In genomic region chr11:76343031-76343430, GRCm38 (mm10) we compare ENCODE assay signal across 15 mouse cellular contexts. TPM values are rescaled to one million over a fixed set of nuclear protein-coding genes. Genes with fewer than 3 reads are reported as not detected.
DNase-seq lines count a peak whose midpoint lies in the region; ATAC-seq and TF ChIP-seq lines count a peak whose summit lies in the region.
"Had no signal": no experiment of that assay in that cellular context is flagged by ENCODE, and none has a peak within 500 bp of the region (broad histone marks: within the 10 kb centered on the region; RNA-seq: fewer than 3 reads in every experiment).

No protein-coding gene starts in this region.

- WGBS in forebrain, embryonic 12.5 days, result 55% methylated on average over 9 of the region's 9 CpGs
- WGBS in forebrain, embryonic 16.5 days, result 40% methylated on average over 9 of the region's 9 CpGs
- WGBS in kidney, embryonic 15.5 days, result 52% methylated on average over 9 of the region's 9 CpGs
- WGBS in embryonic facial prominence, embryonic 13.5 days, result 20% methylated on average over 9 of the region's 9 CpGs

- H3K4me3 ChIP-seq in forebrain, embryonic 12.5 days (replicated peaks), result no peak overlapping the region
- H3K4me3 ChIP-seq in forebrain, embryonic 16.5 days (replicated peaks; ENCODE audit: low read length), result no peak overlapping the region
- no peak overlapping the region for H3K4me3 ChIP-seq in kidney, embryonic 15.5 days (replicated peaks)
- no peak overlapping the region for H3K4me3 ChIP-seq in embryonic facial prominence, embryonic 13.5 days
- no peak overlapping the region for H3K4me3 ChIP-seq in myocyte
- H3K4me3 ChIP-seq: liver, embryonic 15.5 days had no signal

- H3K27ac ChIP-seq in forebrain, embryonic 12.5 days, result peak overlapping the region; percentile 65; the same call in 1 of the 2 replicates
- no peak overlapping the region for H3K27ac ChIP-seq in forebrain, embryonic 16.5 days (ENCODE audit: low read length)
- peak overlapping the region; percentile 32; the same call in 1 of the 2 replicates for H3K27ac ChIP-seq in kidney, embryonic 15.5 days
- H3K27ac ChIP-seq in embryonic facial prominence, embryonic 13.5 days, result peak overlapping the region; percentile 94
- H3K27ac ChIP-seq: liver, embryonic 15.5 days had no signal

- no peak overlapping the region for H3K4me2 ChIP-seq in forebrain, embryonic 12.5 days
- no peak overlapping the region for H3K4me2 ChIP-seq in forebrain, embryonic 16.5 days (ENCODE audit: low read length)
- H3K4me2 ChIP-seq in kidney, embryonic 15.5 days, result no peak overlapping the region
- H3K4me2 ChIP-seq in embryonic facial prominence, embryonic 13.5 days, result peak overlapping the region; percentile 41
- H3K4me2 ChIP-seq in myocyte (ENCODE audit: low read depth), result peak overlapping the region; percentile 8
- H3K4me2 ChIP-seq: liver, embryonic 15.5 days had no signal

- no peak overlapping the region for H3ac ChIP-seq in myocyte (ENCODE audit: control insufficient read depth, insufficient read length)

- H3K9ac ChIP-seq in forebrain, embryonic 12.5 days, result no peak overlapping the region
- H3K9ac ChIP-seq in forebrain, embryonic 16.5 days (replicated peaks; ENCODE audit: low read depth, low read length), result no peak overlapping the region
- H3K9ac ChIP-seq in kidney, embryonic 15.5 days, result no peak overlapping the region
- H3K9ac ChIP-seq in embryonic facial prominence, embryonic 13.5 days, result peak overlapping the region; percentile 55; the same call in 1 of the 2 replicates
- H3K9ac ChIP-seq: liver, embryonic 15.5 days had no signal

- ATAC-seq in forebrain, embryonic 12.5 days (ENCODE audit: low FRiP score), result no peak
- ATAC-seq in forebrain, embryonic 16.5 days, result no peak
- no peak for ATAC-seq in kidney, embryonic 15.5 days (replicated peaks; ENCODE audit: low FRiP score)
- no peak for ATAC-seq in embryonic facial prominence, embryonic 13.5 days (ENCODE audit: insufficient number of reproducible peaks, insufficient read depth, low FRiP score, low TSS enrichment, low read depth)
- no peak for ATAC-seq in granulocyte monocyte progenitor cell, adult 5-6 weeks (replicated peaks; ENCODE audit: poor library complexity, severe bottlenecking)
- ATAC-seq: hindbrain, embryonic 16.5 days had no signal

- peaks cover 46% of the 10 kb centered on the region for H3K79me2 ChIP-seq in myocyte (ENCODE audit: control insufficient read depth, insufficient read depth)

- H3K27me3 ChIP-seq in forebrain, embryonic 12.5 days, result no peaks in the 10 kb centered on the region
- H3K27me3 ChIP-seq in forebrain, embryonic 16.5 days (replicated peaks; ENCODE audit: control insufficient read depth, insufficient read depth, low read length), result no peaks in the 10 kb centered on the region
- H3K27me3 ChIP-seq in kidney, embryonic 15.5 days, result no peaks in the 10 kb centered on the region
- no peaks in the 10 kb centered on the region for H3K27me3 ChIP-seq in embryonic facial prominence, embryonic 13.5 days
- H3K27me3 ChIP-seq in myocyte (ENCODE audit: control insufficient read depth, insufficient read depth, insufficient read length), result no peaks in the 10 kb centered on the region
- H3K27me3 ChIP-seq: liver, embryonic 15.5 days had no signal

- TF ChIP-seq POLR2A in myocyte (IDR thresholded peaks at IDR 0.05; ENCODE audit: insufficient read length, low read depth), result no peak

- no peaks in the 10 kb centered on the region for H3K36me3 ChIP-seq in forebrain, embryonic 12.5 days (replicated peaks)
- H3K36me3 ChIP-seq in forebrain, embryonic 16.5 days (ENCODE audit: control insufficient read depth, insufficient read depth), result no peaks in the 10 kb centered on the region
- no peaks in the 10 kb centered on the region for H3K36me3 ChIP-seq in kidney, embryonic 15.5 days
- 0 out of 2 replicates have a peak, but pooled peaks cover 3% of the 10 kb centered on the region for H3K36me3 ChIP-seq in embryonic facial prominence, embryonic 13.5 days
- H3K36me3 ChIP-seq in myocyte (ENCODE audit: control insufficient read depth, insufficient read depth), result no peaks in the 10 kb centered on the region
- H3K36me3 ChIP-seq: liver, embryonic 15.5 days had no signal

- DNase-seq in kidney, postnatal 14 days, result no peak
- no peak for DNase-seq in layer of hippocampus, postnatal 14 days (ENCODE audit: low spot score in 2 of 2)
- DNase-seq: cerebellum, adult 9-11 months; gastrocnemius, postnatal 36 days; kidney, postnatal 25 days; right cerebral cortex, adult 18-20 months; thymus, postnatal 25 days had no signal

- peaks cover 22% of the 10 kb centered on the region for H3K4me1 ChIP-seq in forebrain, embryonic 12.5 days
- H3K4me1 ChIP-seq in forebrain, embryonic 16.5 days (replicated peaks; ENCODE audit: control insufficient read depth, insufficient read depth, low read length), result peaks cover 17% of the 10 kb centered on the region
- H3K4me1 ChIP-seq in kidney, embryonic 15.5 days, result peaks cover 54% of the 10 kb centered on the region
- H3K4me1 ChIP-seq in embryonic facial prominence, embryonic 13.5 days, result peaks cover 65% of the 10 kb centered on the region
- H3K4me1 ChIP-seq: liver, embryonic 15.5 days had no signal

- H3K9me3 ChIP-seq in forebrain, embryonic 12.5 days, result no peaks in the 10 kb centered on the region
- no peaks in the 10 kb centered on the region for H3K9me3 ChIP-seq in forebrain, embryonic 16.5 days (ENCODE audit: control insufficient read depth, low read length)
- no peaks in the 10 kb centered on the region for H3K9me3 ChIP-seq in kidney, embryonic 15.5 days (replicated peaks)
- no peaks in the 10 kb centered on the region for H3K9me3 ChIP-seq in embryonic facial prominence, embryonic 13.5 days
- H3K9me3 ChIP-seq: liver, embryonic 15.5 days had no signal

TF ChIP-seq in myocyte, 11 proteins besides CTCF, POLR2A, EP300 and RAD21:
- TF ChIP-seq CEBPB (IDR thresholded peaks at IDR 0.05; ENCODE audit: insufficient read depth, poor library complexity, severe bottlenecking) (no peak), REST (IDR thresholded peaks at IDR 0.05; ENCODE audit: insufficient read depth, insufficient read length) (no peak), MYOD1 (IDR thresholded peaks at IDR 0.05; ENCODE audit: control insufficient read depth in 1 of 3, insufficient read length in 2 of 3, low read depth in 2 of 3) (no peak), TCF12 (IDR thresholded peaks at IDR 0.05; ENCODE audit: insufficient read depth, poor library complexity, severe bottlenecking) (no peak), TCF3 (IDR thresholded peaks at IDR 0.05; ENCODE audit: insufficient read length, low read depth) (no peak), POLR2AphosphoS2 (IDR thresholded peaks at IDR 0.05; ENCODE audit: insufficient read length, low read depth) (no peak), MYOG (IDR thresholded peaks at IDR 0.05; ENCODE audit: control insufficient read depth in 1 of 3, insufficient read depth in 1 of 3, insufficient read length in 2 of 3, low read depth in 2 of 3) (no peak), MAX (IDR thresholded peaks at IDR 0.05; ENCODE audit: low read depth) (no peak), E2F4 (IDR thresholded peaks at IDR 0.05; ENCODE audit: insufficient read depth) (no peak), USF1 (IDR thresholded peaks at IDR 0.05; ENCODE audit: low read depth) (no peak), SRF (IDR thresholded peaks at IDR 0.05; ENCODE audit: control insufficient read depth, insufficient read length, low read depth) (no peak)

RNA-seq across cellular contexts. Expression of gene Nxn, which starts 55.9 kb away (rescaled TPM):
- 48.4 and 58.6 TPM in 2 replicates for polyA plus RNA-seq in forebrain, embryonic 12.5 days (2016; fragmentation: Nextera tagmentation; extraction: Ambion mirVana)
- polyA plus RNA-seq in forebrain, embryonic 16.5 days (2015; fragmentation: Nextera tagmentation; extraction: Ambion mirVana), result 14.5 and 15.6 TPM in 2 replicates
- 30.2 and 33.1 TPM in 2 replicates for polyA plus RNA-seq in kidney, embryonic 15.5 days (2015; fragmentation: Nextera tagmentation; extraction: Ambion mirVana)
- 76.8 and 77.6 TPM in 2 replicates for polyA plus RNA-seq in embryonic facial prominence, embryonic 13.5 days (2015; fragmentation: Nextera tagmentation; extraction: Ambion mirVana)
- 76.8 TPM for polyA plus RNA-seq in myocyte (2012; fragmentation: generic; extraction: Trizol)
- total RNA-seq in granulocyte monocyte progenitor cell, adult 5-6 weeks (2014; fragmentation: Nextera tagmentation), result 29.6 and 32.3 TPM in 2 replicates
- total RNA-seq in granulocyte monocyte progenitor cell, adult 5-6 weeks (2017), result 24.1 and 25.5 TPM in 2 replicates
- total RNA-seq in layer of hippocampus, postnatal 14 days (2021), result 10 to 100 TPM; 14.1 to 18.5 TPM

Comparison
In these comparisons a context has a peak if more than half of its experiments do, and no peak if none do; other contexts are left out.
1. H3K4me2 ChIP-seq: peak in embryonic facial prominence, embryonic 13.5 days (single experiment) and myocyte (single experiment); none in forebrain, embryonic 12.5 days (single experiment), forebrain, embryonic 16.5 days (single experiment) and kidney, embryonic 15.5 days (single experiment).